Mouse (Mus musculus) thymus, adult 2 months (tissue): ENCODE measurements around the gene Slc52a3. TPM values are rescaled to one million over a fixed set of nuclear protein-coding genes. Genes with fewer than 3 reads are reported as not detected.

Experiments
- DNase-seq: peaks from one replicate; pipeline ENCODE4 v3.0.0; 2021
- H3K27ac ChIP-seq: fragments of 200-500 bp; 2 replicates; pipeline ENCODE4 v1.5.1; 2012; ENCODE audit warnings: low read length, control low read depth; ENCODE audit not compliant: control insufficient read depth, insufficient read depth
- H3K27me3 ChIP-seq: fragments of 200-500 bp; 2 replicates; pipeline ENCODE4 v1.6.1; 2012; ENCODE audit warnings: mild to moderate bottlenecking, low read length, moderate library complexity, mixed read lengths; ENCODE audit not compliant: control insufficient read depth, insufficient read depth
- H3K36me3 ChIP-seq: fragments of 200-500 bp; 2 replicates; pipeline ENCODE4 v1.6.1; 2012; ENCODE audit warnings: mild to moderate bottlenecking, low read length, moderate library complexity; ENCODE audit not compliant: control insufficient read depth, insufficient read depth
- H3K4me1 ChIP-seq: fragments of 200-500 bp; replicated peaks from 2 replicates; pipeline ENCODE4 v1.6.1; 2012; ENCODE audit warnings: low read length; ENCODE audit not compliant: control insufficient read depth, insufficient read depth
- H3K4me3 ChIP-seq: fragments of 200-500 bp; 2 replicates; pipeline ENCODE4 v1.5.1; 2012; ENCODE audit warnings: mild to moderate bottlenecking, low read length, control low read depth, moderate library complexity; ENCODE audit not compliant: control insufficient read depth, insufficient read depth
- CTCF ChIP-seq: fragments of 200-500 bp; IDR thresholded peaks from 2 replicates; pipeline ENCODE4 v1.5.1; 2012; ENCODE audit warnings: mild to moderate bottlenecking, control low read depth, low read length, moderate library complexity, borderline replicate concordance; ENCODE audit not compliant: control insufficient read depth, poor library complexity, insufficient read depth; ENCODE audit errors: extremely low read depth
- POLR2A ChIP-seq: fragments of 200-500 bp; IDR thresholded peaks from 2 replicates; pipeline ENCODE4 v1.6.1; 2012; ENCODE audit warnings: mild to moderate bottlenecking, low read length, control low read depth, moderate library complexity; ENCODE audit not compliant: control insufficient read depth, poor library complexity, insufficient read depth; ENCODE audit errors: extremely low read depth
- WGBS: fragments of 180-500 bp; shearing (Covaris S2); methylation state at CpG from one replicate; pipeline ENCODE4 v1.1.7; 2018; 5-methylcytosine and 5-hydroxymethylcytosine counted together
- polyA plus RNA-seq: library from polyadenylated mRNA; depleted of rRNA; stranded (reverse); fragments of >200 nt; gene quantifications from 2 replicates; pipeline ENCODE4 v1.2.3, GENCODE M21; 2012

Gene Slc52a3
- polyA plus RNA-seq, 1 experiment, result 4.6 TPM

DNA sequence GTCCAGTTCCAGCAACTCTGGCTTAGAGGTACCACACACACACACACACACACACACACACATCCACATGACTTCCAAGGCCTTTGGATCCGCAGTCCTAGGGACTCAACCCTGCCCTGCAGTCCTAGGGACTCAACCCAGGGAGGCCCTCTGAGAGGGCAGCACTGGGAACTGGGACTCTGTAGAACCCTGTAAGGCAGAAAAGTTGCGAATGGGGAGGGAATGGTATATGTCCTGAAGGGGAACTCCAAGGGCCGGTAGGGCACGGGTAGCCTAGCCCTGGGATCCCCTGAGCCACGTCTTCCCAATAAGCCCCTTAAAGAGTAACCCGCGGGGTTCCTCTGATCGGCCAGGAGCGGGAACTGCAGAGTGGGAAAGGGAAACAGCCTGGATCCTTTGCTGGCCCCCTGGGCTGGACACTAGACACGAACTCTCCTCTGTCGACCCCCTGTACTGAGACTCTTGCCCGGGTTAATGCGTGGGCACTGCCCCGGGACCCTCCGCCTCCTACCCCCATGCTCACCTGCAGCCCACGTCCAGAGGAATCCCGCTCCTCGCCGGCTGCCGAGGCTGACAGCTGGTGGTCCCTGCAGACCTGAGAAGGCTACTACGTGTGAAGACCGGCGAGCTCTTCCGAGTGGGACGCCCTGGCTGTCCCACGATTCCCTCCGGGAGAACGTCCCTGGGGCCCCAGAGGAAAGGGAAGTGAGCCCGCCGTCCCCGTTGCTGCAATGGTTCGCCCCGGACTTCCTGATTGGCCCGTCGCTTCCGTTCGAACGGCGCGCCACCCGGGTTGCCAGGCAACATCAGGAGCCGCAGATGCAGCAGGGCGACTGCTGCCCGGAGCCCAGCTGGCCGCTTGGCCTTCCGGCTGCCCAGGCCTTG lies 16.6 kb upstream of the Slc52a3 start, which contains the start of gene Fam110a:
Fam110a (minus strand) TSS at position 750 of the 885 bp plus-strand sequence.
- peaks cover 27% of the 10 kb centered on the region for H3K4me1 ChIP-seq

DNA sequence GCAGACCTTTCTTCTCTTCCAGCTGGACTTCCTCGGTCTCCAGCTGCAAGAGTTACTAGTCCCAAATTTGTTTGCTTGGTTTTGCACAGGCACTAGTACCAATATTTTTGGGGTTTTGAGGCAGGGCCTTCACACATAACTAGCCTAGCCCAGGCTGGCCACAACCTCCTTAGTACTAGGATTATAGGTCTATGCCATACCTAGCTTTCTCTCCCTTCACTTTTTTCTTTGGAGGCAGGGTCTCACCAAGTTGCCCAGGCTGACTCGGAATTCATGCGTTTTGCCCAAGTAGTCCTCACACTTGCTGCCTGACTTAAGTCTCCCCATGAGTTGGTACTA lies 16.0 kb upstream of the Slc52a3 start:
- TF ChIP-seq POLR2A, result 0 out of 2 replicates have a peak, but pooled peaks have one; percentile 1
- TF ChIP-seq CTCF, result no peak
- Histone ChIP-seq H3K4me1 (peaks cover 27% of the 10 kb centered on the region), H3K36me3 (no peaks in the 10 kb centered on the region), H3K27ac (no peak overlapping the region), H3K4me3 (peak overlapping the region; percentile 95), H3K27me3 (no peaks in the 10 kb centered on the region)
- no peak for DNase-seq
- 57% methylated on average over 3 of the region's 3 CpGs for WGBS

More for the DNA sequence above, 16.6 kb upstream of the Slc52a3 start, which contains the start of gene Fam110a:
- TF ChIP-seq CTCF (0 out of 2 replicates have a peak, but pooled peaks have one; percentile 25), POLR2A (peak; percentile 41; the same call in 1 of the 2 replicates)
- Histone ChIP-seq H3K27ac (no peak within 1 kb of the TSS), H3K4me3 (peak within 1 kb of the TSS; percentile 95), H3K36me3 (no peaks in the 10 kb centered on the region), H3K27me3 (no peaks in the 10 kb centered on the region)
- under 1% methylated on average over 46 of the region's 46 CpGs for WGBS
- DNase-seq, result peak; percentile 88

DNA sequence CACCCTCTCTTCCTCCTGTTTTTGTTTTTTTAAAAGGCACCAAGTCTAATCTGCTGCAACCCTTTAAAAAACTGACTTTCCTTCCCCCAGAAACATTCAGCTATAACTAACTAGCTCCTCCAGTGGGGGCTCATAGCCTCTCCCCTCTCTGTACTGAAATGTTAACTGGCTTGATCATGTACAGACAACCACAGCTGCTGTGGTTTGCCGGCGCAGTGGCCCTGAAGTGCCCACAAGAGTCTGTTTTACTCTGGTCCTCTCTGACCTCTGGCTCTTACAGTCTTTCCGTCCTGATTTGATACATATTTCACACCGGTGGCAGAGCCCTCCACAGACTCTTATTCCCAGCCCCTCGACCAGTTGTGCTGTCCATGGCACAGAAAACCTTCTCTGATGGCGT lies 15.0 kb upstream of the Slc52a3 start:
- H3K36me3 ChIP-seq, result no peaks in the 10 kb centered on the region
- no peak overlapping the region for H3K27ac ChIP-seq
- TF ChIP-seq CTCF (no peak), POLR2A (no peak)
- no peaks in the 10 kb centered on the region for H3K27me3 ChIP-seq
- 46% methylated on average over 6 of the region's 6 CpGs for WGBS
- H3K4me1 ChIP-seq, result peaks cover 32% of the 10 kb centered on the region
- no peak overlapping the region for H3K4me3 ChIP-seq
- no peak for DNase-seq

DNA sequence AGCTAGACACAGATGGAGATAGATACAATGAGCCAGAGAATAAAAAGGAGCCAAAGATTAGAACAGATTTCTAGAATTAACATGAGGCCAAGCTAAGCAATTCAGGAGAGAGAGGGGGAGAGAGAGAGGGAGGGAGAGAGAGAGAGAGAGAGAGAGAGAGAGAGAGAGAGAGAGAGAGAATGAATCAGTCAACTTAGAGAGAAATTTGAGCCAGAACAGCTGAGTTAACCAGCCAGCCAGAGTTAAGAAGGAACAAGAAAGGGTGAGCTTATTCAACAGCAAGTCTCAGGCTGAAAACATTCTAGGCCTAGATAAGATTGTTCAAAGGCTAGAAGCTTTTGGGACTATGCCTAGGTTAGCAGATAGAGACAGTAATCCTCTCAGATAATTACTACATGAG lies 13.8 kb upstream of the Slc52a3 start:
- TF ChIP-seq CTCF (no peak), POLR2A (no peak)
- peaks cover 34% of the 10 kb centered on the region for H3K4me1 ChIP-seq
- H3K27ac ChIP-seq, result no peak overlapping the region
- H3K4me3 ChIP-seq, result no peak overlapping the region
- H3K27me3 ChIP-seq, result no peaks in the 10 kb centered on the region
- no peak for DNase-seq
- no peaks in the 10 kb centered on the region for H3K36me3 ChIP-seq

DNA sequence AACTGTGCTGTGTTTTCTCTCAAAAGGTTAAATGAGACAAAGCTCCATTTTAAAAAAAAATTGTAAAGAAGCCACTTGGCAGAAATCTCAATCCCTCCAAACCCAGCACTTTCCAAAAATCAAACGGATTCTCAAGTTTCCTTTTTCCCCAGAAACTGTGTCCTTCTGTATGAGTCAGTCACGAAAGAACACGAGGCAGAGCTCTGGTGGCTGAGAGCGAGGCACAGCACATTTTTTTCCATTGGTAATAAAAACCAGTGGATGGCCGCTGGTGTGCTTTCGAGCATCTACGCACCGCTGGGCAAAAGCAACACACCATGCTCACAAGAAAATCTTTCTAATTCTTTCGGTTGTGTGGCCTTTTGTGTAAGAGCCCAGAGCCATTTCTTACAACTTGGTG lies 12.3 kb upstream of the Slc52a3 start:
- no peaks in the 10 kb centered on the region for H3K27me3 ChIP-seq
- no peaks in the 10 kb centered on the region for H3K36me3 ChIP-seq
- H3K4me3 ChIP-seq, result no peak overlapping the region
- 86% methylated on average over 9 of the region's 9 CpGs for WGBS
- H3K4me1 ChIP-seq, result peaks cover 19% of the 10 kb centered on the region
- DNase-seq, result no peak
- TF ChIP-seq POLR2A (no peak), CTCF (no peak)
- no peak overlapping the region for H3K27ac ChIP-seq

DNA sequence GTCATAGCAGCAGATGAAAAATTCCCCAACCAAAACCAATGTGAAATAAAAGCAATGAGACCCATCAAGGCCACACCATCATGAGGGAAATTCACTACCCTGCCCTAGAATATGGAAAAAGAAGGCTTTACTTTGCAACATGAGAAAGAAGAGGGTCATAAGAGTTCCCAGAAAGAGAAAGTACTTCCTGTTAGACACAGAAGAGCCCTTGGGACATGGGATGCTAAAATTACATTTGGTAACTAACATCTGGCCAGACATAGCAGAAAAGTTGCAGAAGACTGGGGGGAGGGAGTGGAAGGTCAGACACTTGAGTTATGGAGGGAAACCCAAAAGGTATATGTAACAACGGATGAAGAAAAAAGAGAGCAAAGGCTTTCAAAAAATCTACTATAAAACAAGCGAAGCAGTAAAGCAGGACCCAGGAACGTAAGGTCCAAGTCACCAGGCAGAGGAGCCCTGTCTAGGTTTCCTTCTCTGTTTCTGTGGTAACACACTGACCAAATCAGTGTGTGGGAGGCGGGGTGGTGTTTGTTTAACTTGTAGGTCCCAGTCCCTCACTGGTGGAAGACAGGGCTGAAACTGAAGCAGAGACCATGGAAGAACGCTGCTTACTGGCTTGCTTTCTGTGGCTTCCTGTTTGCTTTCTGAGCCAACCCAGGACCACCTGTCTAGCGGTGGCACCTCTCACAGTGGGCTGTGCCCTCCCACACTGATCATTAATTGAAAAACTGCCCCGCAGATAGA lies 10.7 kb upstream of the Slc52a3 start:
- no peak for DNase-seq
- Histone ChIP-seq H3K27me3 (no peaks in the 10 kb centered on the region), H3K4me3 (no peak overlapping the region), H3K4me1 (peaks cover 7% of the 10 kb centered on the region), H3K36me3 (no peaks in the 10 kb centered on the region), H3K27ac (peak overlapping the region; percentile 69; the same call in 1 of the 2 replicates)
- 27% methylated on average over 7 of the region's 7 CpGs for WGBS
- TF ChIP-seq POLR2A, result no peak
- no peak for TF ChIP-seq CTCF

DNA sequence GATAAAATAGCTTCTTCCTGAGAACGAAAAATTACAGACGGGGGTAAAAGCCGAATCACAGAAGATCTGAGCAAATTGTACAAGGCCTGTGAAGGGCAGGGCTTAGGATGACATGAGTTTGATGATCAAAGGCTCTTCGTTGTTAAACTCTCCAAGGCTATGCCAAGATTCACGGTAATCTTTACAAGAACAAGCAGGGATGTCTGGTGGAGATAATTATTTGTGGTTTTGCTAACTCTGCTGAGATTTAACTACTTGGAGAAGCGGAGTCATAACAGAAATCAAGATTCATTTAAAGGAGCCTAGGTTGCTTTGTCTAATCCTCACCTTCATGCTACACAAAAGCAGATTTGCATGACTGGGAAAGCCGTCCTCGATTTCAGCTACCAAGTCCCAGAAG lies 9.4 kb upstream of the Slc52a3 start:
- Histone ChIP-seq H3K4me3 (no peak overlapping the region), H3K36me3 (no peaks in the 10 kb centered on the region), H3K27me3 (no peaks in the 10 kb centered on the region), H3K27ac (no peak overlapping the region), H3K4me1 (peaks cover 7% of the 10 kb centered on the region)
- 82% methylated on average over 8 of the region's 8 CpGs for WGBS
- DNase-seq, result no peak
- TF ChIP-seq POLR2A (no peak), CTCF (no peak)
